ENCODE assay signal across 8 mouse cellular contexts in the genomic region with DNA sequence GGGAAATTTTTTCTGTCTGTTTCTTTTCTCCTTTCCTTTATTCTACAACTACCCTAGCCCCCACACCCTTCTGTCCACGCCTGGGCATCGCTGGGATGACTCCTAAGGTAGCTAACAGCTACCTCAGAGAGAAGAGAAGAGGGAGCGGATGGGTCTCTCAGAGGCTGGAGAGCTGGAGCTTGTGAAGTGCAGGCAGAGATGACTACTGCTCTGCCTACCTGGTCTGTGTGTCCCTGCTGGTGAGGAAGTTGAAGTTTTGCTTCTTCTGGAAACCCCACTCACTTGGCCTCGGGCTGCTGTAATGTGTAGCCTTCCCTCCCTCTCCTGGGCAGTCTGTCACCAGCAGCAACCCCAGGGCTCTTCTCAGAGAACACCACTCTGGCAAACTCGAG. TPM values are rescaled to one million over a fixed set of nuclear protein-coding genes. Genes with fewer than 3 reads are reported as not detected.
DNase-seq lines count a peak whose midpoint lies in the region; ATAC-seq lines count a peak whose summit lies in the region.

No protein-coding gene starts in this region.

- no peak for DNase-seq in heart, postnatal 10 days
- DNase-seq in MN1 (ENCODE audit: low spot score): peak; percentile 30
- no peak for DNase-seq in right cerebral cortex, postnatal 4 days
- no peak for DNase-seq in cerebellum, postnatal 36 days

- no peak overlapping the region for H3K4me3 ChIP-seq in heart, embryonic 14.5 days (ENCODE audit: control insufficient read depth in 1 of 2, insufficient read depth in 1 of 2, low read depth in 1 of 2, low read length in 2 of 2)
- no peak overlapping the region for H3K4me3 ChIP-seq in liver, embryonic 12.5 days

- peaks cover 5 to 13% of the 10 kb centered on the region in 2 experiments for H3K4me1 ChIP-seq in heart, embryonic 14.5 days (ENCODE audit: control insufficient read depth in 2 of 2, insufficient read depth in 2 of 2, low read length in 2 of 2)
- peaks cover 54% of the 10 kb centered on the region for H3K4me1 ChIP-seq in liver, embryonic 12.5 days

- H3K9me3 ChIP-seq in heart, embryonic 14.5 days (ENCODE audit: control insufficient read depth, low read length): 0 out of 2 replicates have a peak, but pooled peaks cover 1% of the 10 kb centered on the region
- H3K9me3 ChIP-seq in liver, embryonic 12.5 days (replicated peaks): no peaks in the 10 kb centered on the region

- peak overlapping the region; percentile 36 for H3K4me2 ChIP-seq in heart, embryonic 14.5 days (ENCODE audit: low read length)
- H3K4me2 ChIP-seq in liver, embryonic 12.5 days: peak overlapping the region; percentile 39

- H3K27ac ChIP-seq in heart, embryonic 14.5 days (replicated peaks in 1 of 2; ENCODE audit: control insufficient read depth in 1 of 2, insufficient read depth in 1 of 2, low read depth in 2 of 2, low read length in 2 of 2): peak overlapping the region; percentile 84 to 88
- peak overlapping the region; percentile 80 for H3K27ac ChIP-seq in liver, embryonic 12.5 days

- intact Hi-C loops in heart, postnatal 10 days (cut with DNase I): no loop called here

- peak; percentile 49; the same call in 1 of the 2 replicates for ATAC-seq in heart, embryonic 14.5 days (ENCODE audit: insufficient number of reproducible peaks, insufficient read depth, low FRiP score, low read depth)
- peak; percentile 47 for ATAC-seq in granulocyte monocyte progenitor cell, adult 5-6 weeks (replicated peaks; ENCODE audit: poor library complexity, severe bottlenecking)
- ATAC-seq in liver, embryonic 12.5 days: peak; percentile 47
- peak; percentile 64 for ATAC-seq in neutrophil, adult 5-6 weeks (ENCODE audit: extremely low read depth, insufficient number of reproducible peaks, low FRiP score, poor library complexity, severe bottlenecking)

- 31% methylated on average over 5 of the region's 5 CpGs for WGBS in heart, embryonic 14.5 days
- WGBS in liver, embryonic 12.5 days (ENCODE audit: insufficient replicate concordance): 32% methylated on average over 5 of the region's 5 CpGs

- H3K9ac ChIP-seq in heart, embryonic 14.5 days (ENCODE audit: low read length): peak overlapping the region; percentile 58; the same call in 1 of the 2 replicates
- peak overlapping the region; percentile 44 for H3K9ac ChIP-seq in liver, embryonic 12.5 days

- no peaks in the 10 kb centered on the region for H3K36me3 ChIP-seq in heart, embryonic 14.5 days (ENCODE audit: control insufficient read depth, insufficient read depth, low read length)
- no peaks in the 10 kb centered on the region for H3K36me3 ChIP-seq in liver, embryonic 12.5 days

- no peaks in the 10 kb centered on the region for H3K27me3 ChIP-seq in heart, embryonic 14.5 days (ENCODE audit: control insufficient read depth, insufficient read depth, low read length)
- no peaks in the 10 kb centered on the region for H3K27me3 ChIP-seq in liver, embryonic 12.5 days (replicated peaks)

RNA-seq across cellular contexts. Expression of a gene that starts 25.6 kb away (rescaled TPM):
- 1,816 and 1,859 TPM in 2 replicates for polyA plus RNA-seq in heart, embryonic 14.5 days (2014; fragmentation: Nextera tagmentation; extraction: Ambion mirVana)
- 1,000 to 10,000 TPM; 1,753 to 1,826 TPM for total RNA-seq in heart, postnatal 10 days (2021)
- total RNA-seq in granulocyte monocyte progenitor cell, adult 5-6 weeks (2014; fragmentation: Nextera tagmentation): 806 and 810 TPM in 2 replicates
- 350 and 359 TPM in 2 replicates for total RNA-seq in granulocyte monocyte progenitor cell, adult 5-6 weeks (2017)
- polyA plus RNA-seq in liver, embryonic 12.5 days (2016; fragmentation: Nextera tagmentation; extraction: Ambion mirVana): 5,199 and 5,262 TPM in 2 replicates
- total RNA-seq in neutrophil, adult 5-6 weeks (2017): 1,498 and 1,634 TPM in 2 replicates

RNA-seq across cellular contexts. Expression of a gene that starts 46.6 kb away (rescaled TPM):
- polyA plus RNA-seq in heart, embryonic 14.5 days (2014; fragmentation: Nextera tagmentation; extraction: Ambion mirVana): 0.24 and 0.40 TPM in 2 replicates
- total RNA-seq in heart, postnatal 10 days (2021): under 1 TPM; 0.20 to 0.36 TPM
- total RNA-seq in granulocyte monocyte progenitor cell, adult 5-6 weeks (2014; fragmentation: Nextera tagmentation): not detected in 2 replicates
- total RNA-seq in granulocyte monocyte progenitor cell, adult 5-6 weeks (2017): 0.09 TPM in 1 of 2 replicates, not detected in the other
- polyA plus RNA-seq in liver, embryonic 12.5 days (2016; fragmentation: Nextera tagmentation; extraction: Ambion mirVana): 0.17 and 0.32 TPM in 2 replicates
- total RNA-seq in neutrophil, adult 5-6 weeks (2017): 0.23 TPM in 1 of 2 replicates, not detected in the other

RNA-seq across cellular contexts. Expression of a gene that starts 46.7 kb away (rescaled TPM):
- polyA plus RNA-seq in heart, embryonic 14.5 days (2014; fragmentation: Nextera tagmentation; extraction: Ambion mirVana): 27.6 and 27.7 TPM in 2 replicates
- total RNA-seq in heart, postnatal 10 days (2021): 10 to 100 TPM; 10.4 to 12.1 TPM
- 3.7 and 8.2 TPM in 2 replicates for total RNA-seq in granulocyte monocyte progenitor cell, adult 5-6 weeks (2014; fragmentation: Nextera tagmentation)
- total RNA-seq in granulocyte monocyte progenitor cell, adult 5-6 weeks (2017): 1.9 and 2.8 TPM in 2 replicates
- 189 and 191 TPM in 2 replicates for polyA plus RNA-seq in liver, embryonic 12.5 days (2016; fragmentation: Nextera tagmentation; extraction: Ambion mirVana)
- not detected in 2 replicates for total RNA-seq in neutrophil, adult 5-6 weeks (2017)

RNA-seq across cellular contexts. Expression of a gene that starts 55.5 kb away (rescaled TPM):
- 51.7 and 52.2 TPM in 2 replicates for polyA plus RNA-seq in heart, embryonic 14.5 days (2014; fragmentation: Nextera tagmentation; extraction: Ambion mirVana)
- 10 to 100 TPM; 22.3 to 25.9 TPM for total RNA-seq in heart, postnatal 10 days (2021)
- 143 and 171 TPM in 2 replicates for total RNA-seq in granulocyte monocyte progenitor cell, adult 5-6 weeks (2014; fragmentation: Nextera tagmentation)
- 99.8 and 115 TPM in 2 replicates for total RNA-seq in granulocyte monocyte progenitor cell, adult 5-6 weeks (2017)
- 157 and 159 TPM in 2 replicates for polyA plus RNA-seq in liver, embryonic 12.5 days (2016; fragmentation: Nextera tagmentation; extraction: Ambion mirVana)
- total RNA-seq in neutrophil, adult 5-6 weeks (2017): 15.4 and 20.4 TPM in 2 replicates
